Mouse (Mus musculus): ENCODE results near the gene Cherp. TPM values are rescaled to one million over a fixed set of nuclear protein-coding genes. Genes with fewer than 3 reads are reported as not detected.

Cherp gene
- total RNA-seq (2023): 10 to 100 TPM; 56.4 to 85.1 TPM

DNA sequence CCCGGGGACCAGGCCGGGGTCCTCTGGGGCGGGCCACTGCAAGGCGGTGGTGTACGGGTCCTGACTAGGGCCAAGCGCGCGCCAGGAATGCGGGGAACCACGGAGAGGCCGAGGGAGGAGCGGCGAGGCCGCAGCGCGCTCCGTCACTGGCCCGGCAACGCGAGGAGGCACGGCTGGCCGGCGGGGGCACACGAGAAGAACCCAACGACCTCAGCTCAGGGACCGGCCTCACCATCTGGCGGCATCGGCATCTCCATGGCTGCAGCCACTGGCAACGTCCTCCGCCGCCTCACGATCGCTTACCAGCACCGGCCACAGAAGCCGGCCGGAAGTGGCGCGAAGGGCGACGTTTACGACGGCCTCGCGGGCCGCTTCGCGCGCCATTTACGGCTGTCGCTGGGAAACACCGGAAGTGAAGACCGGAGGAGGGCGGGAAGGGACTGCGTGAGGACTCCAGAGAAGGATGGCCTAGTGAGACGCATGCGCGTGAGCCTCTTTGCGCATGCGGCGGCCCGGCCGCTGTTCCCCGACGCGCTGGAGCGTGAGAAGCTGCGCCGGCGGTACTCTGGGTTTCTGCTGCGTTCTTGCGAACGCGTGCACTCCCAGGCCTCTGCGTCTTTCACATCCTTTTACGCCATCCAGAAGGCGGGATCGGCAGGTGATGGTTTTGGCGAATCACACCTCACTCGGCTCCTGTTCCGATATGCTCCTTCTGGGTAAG, at the start of gene Cherp:
Gene Cherp (minus strand): TSS at position 401 of the 721 bp plus-strand sequence.

GRCm38 (mm10) chr8:72491680-72492621, 16.9 kb upstream of the Cherp start, which contains the start of gene Slc35e1:
Slc35e1 (minus strand) TSS chr8:72492614.

DNA sequence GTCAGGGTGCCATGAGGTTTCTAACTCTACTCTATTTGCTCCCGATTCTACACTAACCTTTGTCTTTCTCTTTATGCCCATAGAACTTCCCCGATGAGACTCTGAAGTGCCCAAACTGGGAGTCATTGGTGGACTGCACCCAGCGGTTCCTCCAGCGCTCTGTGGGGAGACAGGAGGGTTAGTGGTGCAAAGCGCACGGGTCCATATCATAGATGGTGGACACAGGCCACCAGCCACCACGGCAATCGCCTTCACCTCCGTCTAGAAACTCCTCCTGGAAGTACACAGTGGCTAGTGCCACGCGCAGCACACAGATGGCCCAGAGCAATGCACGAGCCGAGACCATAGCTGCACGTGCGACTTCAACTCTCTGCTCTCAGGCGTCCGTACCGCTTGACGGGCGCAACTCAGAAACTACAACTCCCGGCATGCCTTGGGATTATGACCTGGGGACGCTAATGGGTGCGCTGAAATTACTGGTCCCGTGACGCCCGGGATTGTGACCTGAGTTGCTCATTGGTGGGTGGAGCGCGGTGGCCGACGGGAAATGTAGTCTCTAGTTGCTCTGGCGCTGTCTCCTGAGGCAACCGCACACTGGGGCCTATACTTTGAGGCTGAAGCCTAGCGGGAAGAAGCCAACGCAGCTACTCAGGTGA, 31.6 kb downstream of the Cherp start, which contains the start of the genes Calr3 and 1700030K09Rik:
Gene Calr3 (minus strand): TSS at position 533 of the 656 bp plus-strand sequence.
Gene 1700030K09Rik (plus strand): TSS at position 543 of the 656 bp plus-strand sequence.

DNA sequence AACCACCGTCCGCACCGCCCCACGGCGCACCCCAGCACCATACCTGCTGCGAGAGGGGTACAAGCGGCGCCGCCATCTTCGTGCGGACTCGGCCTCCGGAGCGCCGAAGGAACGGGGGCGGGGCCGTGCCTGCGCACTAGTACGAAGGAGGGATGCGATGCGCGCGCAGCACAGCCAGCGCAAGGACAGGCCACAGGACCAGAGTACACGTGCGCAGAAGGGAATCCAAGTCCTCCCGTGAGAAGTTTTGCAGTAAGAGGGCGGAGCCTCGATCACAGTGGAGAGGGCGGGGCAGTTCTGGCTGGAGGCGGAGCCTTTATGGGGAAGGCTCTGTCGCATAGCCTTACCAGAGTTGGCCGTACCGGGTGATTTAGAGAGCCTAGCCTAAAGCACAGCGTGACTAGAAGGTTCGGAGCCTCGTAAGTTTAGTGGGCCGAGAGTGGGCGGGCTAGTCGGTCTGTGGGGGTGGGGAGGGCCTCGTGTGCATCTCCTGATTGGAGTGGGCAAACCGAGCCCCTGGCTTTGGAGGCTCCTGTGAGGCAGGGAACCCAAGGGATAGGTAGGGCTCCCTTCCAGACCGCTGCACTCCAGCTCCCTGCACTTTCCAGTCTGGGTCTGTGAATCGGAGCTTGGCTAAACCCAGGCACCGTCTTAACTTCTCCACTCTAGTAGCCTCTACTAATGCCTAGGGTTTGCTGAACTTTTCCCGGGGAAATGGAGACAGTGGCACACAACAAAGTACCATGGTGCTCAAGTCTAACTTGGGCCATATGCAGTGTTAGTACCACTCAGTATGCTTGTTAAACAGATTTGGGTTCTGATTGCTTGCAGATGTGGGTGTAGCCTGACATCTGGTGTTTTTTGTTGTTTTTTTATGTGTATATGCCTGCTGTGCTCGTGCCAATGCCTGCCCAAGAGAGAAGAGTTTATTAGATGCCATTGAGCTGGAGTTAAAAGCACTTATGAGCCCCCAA, 53.4 kb downstream of the Cherp start, which contains the start of gene Eps15l1:
Gene Eps15l1 (minus strand): TSS at position 99 of the 974 bp plus-strand sequence.

Other genes with a start within 250 kb of the Cherp start
- 100 to 1,000 TPM; 149 TPM for gene Ap1m1, start 235.2 kb downstream of the Cherp start, total RNA-seq (2023)
- gene Gm10282, start 170.0 kb downstream of the Cherp start, total RNA-seq (2023): 100 to 1,000 TPM in 1 of 2 experiments, 10 to 100 TPM in 1; 84.2 to 100 TPM
- gene Klf2, start 156.2 kb downstream of the Cherp start, total RNA-seq (2023): 1,000 to 10,000 TPM; 1,979 to 2,643 TPM
- gene Eps15l1, start 53.8 kb downstream of the Cherp start, total RNA-seq (2023): 10 to 100 TPM; 54.6 to 59.5 TPM
- under 1 TPM in 1 of 2 experiments, not detected in 1; 0.31 TPM for gene Calr3, start 31.4 kb downstream of the Cherp start, total RNA-seq (2023)
- 1 to 10 TPM; 3.0 to 5.0 TPM for gene 1700030K09Rik, start 31.3 kb downstream of the Cherp start, total RNA-seq (2023)
- 100 to 1,000 TPM in 1 of 2 experiments, 10 to 100 TPM in 1; 97.8 to 113 TPM for gene Slc35e1, start 17.4 kb upstream of the Cherp start, total RNA-seq (2023)
- gene Med26, start 73.0 kb upstream of the Cherp start, total RNA-seq (2023): 10 to 100 TPM; 11.9 to 12.4 TPM
- gene Smim7, start 95.9 kb upstream of the Cherp start, total RNA-seq (2023): 100 to 1,000 TPM in 1 of 2 experiments, 10 to 100 TPM in 1; 88.6 to 100 TPM
- 10 to 100 TPM; 13.8 to 13.9 TPM for gene Tmem38a, start 96.8 kb upstream of the Cherp start, total RNA-seq (2023)
- gene Nwd1, start 171.5 kb upstream of the Cherp start, total RNA-seq (2023): 1 to 10 TPM in 1 of 2 experiments, under 1 TPM in 1; 0.46 to 1.1 TPM
- gene Sin3b, start 248.1 kb upstream of the Cherp start, total RNA-seq (2023): 100 to 1,000 TPM; 119 to 133 TPM

Data from neutrophil, adult 83 days (primary cell).